Mouse (Mus musculus) spleen, embryonic (tissue): ENCODE measurements around the gene Mfsd2a.

Experiments
- CTCF ChIA-PET: fragments of 350-600 bp; sonication (Branson Sonifier 250); formaldehyde crosslinking; loops from one replicate; lab custom pipeline; 2022; lab: Charles Lee

The Mfsd2a gene

DNA sequence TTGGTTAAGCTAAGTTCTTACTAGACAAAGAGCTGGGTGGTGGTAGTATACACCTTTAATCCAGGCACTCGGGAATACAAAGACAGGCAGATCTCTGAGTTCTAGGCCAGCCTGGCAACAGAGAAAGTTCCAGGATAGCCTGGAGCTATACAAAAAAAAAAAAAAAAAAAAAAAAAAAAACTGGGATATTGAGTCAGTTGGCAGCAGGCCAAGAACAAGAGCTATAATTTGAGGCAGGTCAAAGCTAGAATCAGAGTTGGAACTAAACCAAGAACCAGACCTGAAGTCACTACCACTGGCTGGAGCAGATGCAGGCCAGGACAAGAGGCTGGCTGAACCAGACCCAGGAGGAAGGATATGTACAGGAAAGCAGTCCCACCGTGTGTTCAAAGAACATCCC is 19.7 kb upstream of the Mfsd2a start:
- CTCF ChIA-PET: interaction anchor here (0.5 to 0.8 kb wide), 3 partner anchors 34 to 188 kb away, joined by 3 to 4 read pairs (median 3); no protein-coding TSS in a partner anchor

GRCm38 (mm10) chr4:122979826-122980225 is 18.8 kb upstream of the Mfsd2a start:
- CTCF ChIA-PET: interaction anchor here (0.6 to 0.8 kb wide), 2 partner anchors 10 to 79 kb away, joined by 3 read pairs; no protein-coding TSS in a partner anchor

- CTCF ChIA-PET: no interaction called here
Measured at GRCm38 (mm10) chr4:122978850-122979249, 17.9 kb upstream of the Mfsd2a start.

- CTCF ChIA-PET: no interaction called here
Measured at GRCm38 (mm10) chr4:122976885-122977284, 15.9 kb upstream of the Mfsd2a start.

GRCm38 (mm10) chr4:122974976-122975520 is 14.1 kb upstream of the Mfsd2a start:
- CTCF ChIA-PET: no interaction called here

DNA sequence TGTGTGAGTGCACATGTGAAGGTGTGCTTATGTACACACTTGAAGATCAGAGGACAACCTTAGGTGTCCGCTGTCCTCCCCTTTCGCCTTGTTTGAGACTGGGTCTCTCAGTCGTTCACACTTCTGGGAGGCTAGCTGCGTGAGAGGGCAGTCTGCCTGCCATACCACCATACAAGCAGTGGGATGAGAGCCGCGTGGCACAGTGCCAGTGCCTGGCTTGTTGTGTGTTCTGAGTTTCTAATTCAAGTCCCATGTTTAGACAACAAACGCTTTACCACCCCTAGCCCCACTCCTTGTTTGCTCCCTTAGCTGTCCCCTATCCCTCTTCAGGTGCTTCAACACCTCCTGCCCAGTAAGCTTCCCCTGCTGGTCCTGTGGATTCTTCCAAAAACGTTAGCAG is 11.1 kb upstream of the Mfsd2a start:
- CTCF ChIA-PET: interaction anchor here (0.6 kb wide), 1 partner anchor 705 kb away, joined by 3 read pairs; no protein-coding TSS in a partner anchor

DNA sequence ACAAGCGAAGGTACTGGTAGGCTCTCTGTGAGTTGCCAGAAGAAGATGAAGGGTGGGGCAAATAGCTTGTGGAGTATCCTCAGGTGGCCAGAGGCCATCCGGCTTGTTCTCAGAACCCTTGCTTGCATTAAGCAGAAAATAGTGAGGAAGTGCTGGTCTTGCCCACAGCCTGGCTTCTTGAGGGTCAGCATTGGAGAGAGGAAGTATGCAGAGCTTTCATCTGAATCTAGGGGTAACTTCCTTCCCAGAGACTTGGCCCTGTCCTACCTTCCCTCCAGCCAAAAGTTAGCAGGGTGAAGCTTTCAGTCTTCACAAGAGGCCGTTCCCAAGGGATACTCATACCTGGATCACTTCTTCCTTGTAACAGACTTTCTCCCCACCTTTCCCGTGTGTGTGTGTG is 10.7 kb upstream of the Mfsd2a start:
- CTCF ChIA-PET: interaction anchor here (0.6 kb wide), 1 partner anchor 706 kb away, joined by 3 read pairs; no protein-coding TSS in a partner anchor

GRCm38 (mm10) chr4:122971191-122971590 is 10.2 kb upstream of the Mfsd2a start:
- CTCF ChIA-PET: no interaction called here

DNA sequence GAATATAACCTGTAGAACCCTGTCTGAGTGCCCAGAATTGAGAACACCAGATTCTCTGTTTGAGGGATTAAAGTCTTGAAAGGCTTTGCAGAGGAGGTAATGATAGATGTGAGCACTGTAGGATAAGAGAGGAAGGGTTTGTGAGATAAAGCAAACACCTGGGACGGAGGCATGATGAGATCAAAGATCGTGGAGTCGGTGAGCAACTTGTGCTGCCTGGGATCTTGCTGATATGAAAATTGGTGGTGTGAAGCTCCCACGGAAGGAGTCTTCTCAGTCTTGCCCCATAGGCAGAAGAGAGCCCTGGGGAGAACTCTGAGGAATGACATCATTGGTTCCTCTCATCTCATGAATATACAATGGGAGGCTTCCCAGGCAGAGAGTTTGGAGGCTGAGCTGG is 7.1 kb upstream of the Mfsd2a start:
- CTCF ChIA-PET: no interaction called here

DNA sequence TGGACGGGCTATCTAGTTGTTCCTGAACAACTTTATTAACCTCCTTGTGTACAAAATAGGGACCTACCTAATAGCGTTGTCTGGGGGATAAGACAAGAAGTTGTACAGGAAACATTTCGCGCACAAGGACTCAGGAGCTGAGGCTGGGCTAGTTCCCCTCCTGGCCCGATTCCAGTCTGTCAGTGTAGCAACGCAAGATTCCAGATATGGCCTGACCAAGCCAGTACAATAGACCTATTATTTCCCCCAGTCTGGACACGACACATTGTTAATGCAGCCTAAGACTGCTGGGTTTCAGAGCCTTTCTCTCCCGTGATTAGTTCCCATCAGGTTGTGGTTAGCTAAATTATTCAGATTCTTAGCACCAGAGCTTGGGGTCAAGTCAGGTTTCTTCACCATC is 1.8 kb upstream of the Mfsd2a start:
- CTCF ChIA-PET: interaction anchor here (0.6 kb wide), 1 partner anchor 101 kb away, joined by 5 read pairs; no protein-coding TSS in a partner anchor

- CTCF ChIA-PET: interaction anchor here (0.6 to 0.7 kb wide), 3 partner anchors 18 to 1894 kb away, joined by 3 to 5 read pairs (median 3); no protein-coding TSS in a partner anchor
Measured at GRCm38 (mm10) chr4:122961589-122961988, 601 bp upstream of the Mfsd2a start.

- CTCF ChIA-PET: no interaction called here
Measured at GRCm38 (mm10) chr4:122960321-122961099, 478 bp downstream of the Mfsd2a start.

DNA sequence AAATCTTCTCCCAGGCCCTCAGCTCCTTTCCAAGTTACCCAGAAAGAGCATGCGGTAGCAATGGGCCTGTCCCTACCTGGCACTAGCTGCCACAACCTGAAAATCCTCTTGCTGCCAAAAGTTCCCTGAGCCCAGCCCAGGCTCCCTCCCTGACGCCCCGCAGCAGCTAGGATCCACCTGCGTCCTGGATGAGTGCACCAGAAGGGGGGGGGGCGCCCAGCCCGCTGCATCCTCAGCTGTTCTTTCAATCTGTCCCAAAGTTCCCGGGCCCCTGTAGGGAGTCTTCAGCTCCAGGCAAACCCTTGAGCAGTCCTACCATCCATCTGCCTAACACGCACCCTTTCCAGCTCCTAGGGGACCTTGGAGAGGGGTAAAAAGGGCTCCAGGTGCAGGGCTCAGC is 1.2 kb downstream of the Mfsd2a start:
- CTCF ChIA-PET: interaction anchor here (0.6 kb wide), 1 partner anchor 50 kb away, joined by 3 read pairs; no protein-coding TSS in a partner anchor

DNA sequence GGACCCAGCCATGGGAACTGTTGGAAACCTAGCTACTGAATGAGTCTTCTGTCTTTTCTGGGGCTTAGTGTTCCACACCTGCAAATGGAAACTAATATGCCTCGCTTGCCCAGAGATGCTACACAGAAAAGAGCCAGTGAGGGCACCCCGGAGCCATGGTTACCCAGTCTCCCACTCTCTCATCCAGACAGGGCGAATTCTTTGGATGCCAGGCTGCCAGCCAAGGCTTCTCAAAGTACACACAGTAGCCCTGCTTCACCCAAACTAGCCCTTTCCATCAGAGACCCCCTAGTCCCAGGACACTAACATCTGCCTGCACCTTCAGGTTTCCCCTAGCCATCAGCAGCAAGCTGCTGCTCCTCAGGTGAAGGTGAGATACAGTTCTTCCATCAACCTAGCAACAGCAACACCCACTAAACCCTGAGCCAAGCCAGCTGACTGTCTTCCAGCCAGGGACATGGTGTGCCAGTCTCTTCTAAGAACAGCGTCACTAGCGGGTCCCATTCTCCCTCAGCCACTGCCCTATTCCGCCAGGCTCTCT is 2.4 kb downstream of the Mfsd2a start:
- CTCF ChIA-PET: no interaction called here

GRCm38 (mm10) chr4:122956301-122956700 is 4.7 kb downstream of the Mfsd2a start:
- CTCF ChIA-PET: no interaction called here

GRCm38 (mm10) chr4:122955412-122956136 is 5.4 kb downstream of the Mfsd2a start:
- CTCF ChIA-PET: no interaction called here

- CTCF ChIA-PET: no interaction called here
Measured at GRCm38 (mm10) chr4:122954680-122955411, 6.1 kb downstream of the Mfsd2a start.

- CTCF ChIA-PET: no interaction called here
Measured at GRCm38 (mm10) chr4:122949096-122949495, 11.9 kb downstream of the Mfsd2a start.

GRCm38 (mm10) chr4:122947223-122947622 is 13.8 kb downstream of the Mfsd2a start:
- CTCF ChIA-PET: no interaction called here

GRCm38 (mm10) chr4:122944408-122944807 is 16.6 kb downstream of the Mfsd2a start:
- CTCF ChIA-PET: interaction anchor here (0.6 kb wide), 1 partner anchor 13 kb away, joined by 13 read pairs; no protein-coding TSS in a partner anchor
